Mouse (Mus musculus): ENCODE measurements at regions not wholly inside any gene's neighbourhood (a gene's known extent, or its start where the extent isn't known, plus 50 kb on each side); places are given as distances from the start of the nearest gene placed in this dataset.

DNA sequence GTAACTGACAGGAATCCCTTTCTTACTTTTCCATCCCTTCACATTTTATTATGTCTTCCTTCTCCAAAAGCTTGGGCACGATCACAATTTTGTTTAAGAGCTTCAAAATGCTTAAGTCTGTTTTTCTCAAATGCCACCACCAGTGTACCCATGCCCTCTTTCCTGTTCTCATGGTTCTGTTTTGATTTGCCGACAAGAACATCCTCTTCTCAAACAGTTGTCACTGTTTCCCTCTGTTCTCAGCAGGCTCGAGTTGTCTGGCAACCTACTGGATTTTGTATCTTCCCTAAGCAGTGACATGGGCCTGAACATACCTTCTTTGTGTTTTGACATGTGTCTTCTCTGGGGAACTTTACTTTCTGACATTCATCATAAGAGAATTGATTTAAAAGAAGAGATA lies 2124.1 kb upstream of the Lrrc6 start:
- dilution Hi-C loops (cut with MboI; ENCODE audit: extremely low pct_ligation_motif_present, extremely low pct_unique_long_range_greater_than_20kb, low sequenced_read_pairs) = no loop called here
- H3K9ac ChIP-seq (ENCODE audit: insufficient read depth, low read depth) = no peak overlapping the region
- no peak overlapping the region for H3K27ac ChIP-seq (ENCODE audit: insufficient read depth, low read depth)
- H3K79me2 ChIP-seq (replicated peaks; ENCODE audit: control insufficient read depth, extremely low read depth, insufficient read depth, poor library complexity, severe bottlenecking) = no peaks in the 10 kb centered on the region
- no peaks in the 10 kb centered on the region for H3K27me3 ChIP-seq (replicated peaks)
- no peaks in the 10 kb centered on the region for H3K4me1 ChIP-seq (ENCODE audit: control insufficient read depth in 1 of 2, insufficient read depth in 2 of 2)
- H3K36me3 ChIP-seq (replicated peaks in 1 of 2; ENCODE audit: control insufficient read depth in 1 of 2, insufficient read depth in 1 of 2, low read length in 1 of 2) = no peaks in the 10 kb centered on the region
- no peak overlapping the region for H3K4me2 ChIP-seq (ENCODE audit: insufficient read depth, low read depth, poor library complexity, severe bottlenecking)
- no peak for DNase-seq (ENCODE audit: extremely low read depth)
- H3K9me3 ChIP-seq (replicated peaks; ENCODE audit: low read length) = peaks cover 41% of the 10 kb centered on the region
- TF ChIP-seq HCFC1 (IDR thresholded peaks at IDR 0.05; ENCODE audit: low read depth, low read length) (no peak), BHLHE40 (IDR thresholded peaks at IDR 0.05; ENCODE audit: low read depth, low read length) (no peak), RCOR1 (conservative IDR thresholded peaks at IDR 0.05; ENCODE audit: low read depth, low read length) (no peak), TBP (conservative IDR thresholded peaks at IDR 0.05; ENCODE audit: low read depth, low read length) (no peak), CHD1 (IDR thresholded peaks at IDR 0.05; ENCODE audit: low read depth, low read length) (no peak), POLR2AphosphoS2 (IDR thresholded peaks at IDR 0.05; ENCODE audit: low read depth, low read length) (no peak), SIN3A (IDR thresholded peaks at IDR 0.05; ENCODE audit: low read length) (no peak), MYC (IDR thresholded peaks at IDR 0.05; ENCODE audit: low read depth, low read length) (no peak), POLR2A (IDR thresholded peaks at IDR 0.05; ENCODE audit: low read depth, low read length) (no peak), ZC3H11A (IDR thresholded peaks at IDR 0.05; ENCODE audit: low read depth, low read length) (no peak), E2F4 (IDR thresholded peaks at IDR 0.05; ENCODE audit: insufficient replicate concordance, low read depth, low read length) (no peak), JUND (conservative IDR thresholded peaks at IDR 0.05; ENCODE audit: low read depth, low read length) (no peak), MEF2A (IDR thresholded peaks at IDR 0.05; ENCODE audit: borderline replicate concordance, low read depth, low read length) (no peak), ETS1 (conservative IDR thresholded peaks at IDR 0.05; ENCODE audit: low read depth, low read length) (no peak), PAX5 (IDR thresholded peaks at IDR 0.05; ENCODE audit: low read length) (no peak), NRF1 (IDR thresholded peaks at IDR 0.05; ENCODE audit: low read depth, low read length) (no peak), MXI1 (IDR thresholded peaks at IDR 0.05; ENCODE audit: low read depth, low read length) (no peak), IRF4 (IDR thresholded peaks at IDR 0.05; ENCODE audit: low read depth, low read length) (no peak)
- H3K4me3 ChIP-seq (replicated peaks in 1 of 3; ENCODE audit: low read depth in 2 of 3, low read length in 2 of 3, poor library complexity in 1 of 3) = no peak overlapping the region
- in situ Hi-C loops (cut with MboI; ENCODE audit: low pct_ligation_motif_present, low pct_unique_long_range_greater_than_20kb, low sequenced_read_pairs) = no loop called here

DNA sequence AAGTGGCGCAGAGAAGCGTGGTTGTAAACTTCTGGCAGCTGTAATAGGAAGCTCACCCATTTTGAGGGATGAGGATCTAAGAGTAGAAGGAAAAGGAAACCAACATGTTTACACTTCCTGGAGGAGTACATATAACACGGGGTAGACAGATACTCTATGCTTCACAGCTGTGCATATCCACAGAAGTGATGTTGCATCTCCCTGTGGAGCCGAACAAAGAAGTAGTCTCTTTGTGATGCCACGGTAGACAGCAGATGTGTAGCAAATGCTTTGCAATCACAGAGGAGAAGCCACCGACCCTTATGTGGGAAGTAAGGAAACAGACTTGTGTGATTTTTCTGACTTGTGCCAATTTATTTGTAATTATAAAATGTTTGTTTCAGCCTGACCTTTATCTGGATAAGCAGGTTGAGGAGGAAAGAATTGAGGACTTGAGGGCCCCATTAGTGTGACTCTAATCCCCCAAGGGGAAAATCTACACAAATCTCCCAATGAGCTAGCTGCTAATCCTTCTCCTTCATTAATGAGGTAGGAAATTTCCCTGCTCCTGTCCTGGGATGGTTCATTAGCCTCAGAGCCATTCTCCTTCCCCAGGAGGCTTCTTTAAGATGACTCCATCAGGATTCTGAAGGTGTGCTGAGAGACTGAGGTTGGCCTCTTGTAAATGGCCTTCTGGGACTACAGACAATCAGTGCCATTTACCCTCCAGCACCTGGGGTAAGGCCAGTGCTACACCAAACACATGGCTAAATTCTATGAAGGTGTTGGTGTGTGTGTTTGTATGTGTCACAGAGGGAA lies 2119.9 kb upstream of the Lrrc6 start:
- dilution Hi-C loops (cut with MboI; ENCODE audit: extremely low pct_ligation_motif_present, extremely low pct_unique_long_range_greater_than_20kb, low sequenced_read_pairs) = no loop called here
- in situ Hi-C loops (cut with MboI; ENCODE audit: low pct_ligation_motif_present, low pct_unique_long_range_greater_than_20kb, low sequenced_read_pairs) = no loop called here
- Histone ChIP-seq H3K79me2 (replicated peaks; ENCODE audit: control insufficient read depth, extremely low read depth, insufficient read depth, poor library complexity, severe bottlenecking) (no peaks in the 10 kb centered on the region), H3K4me1 (ENCODE audit: control insufficient read depth in 1 of 2, insufficient read depth in 2 of 2) (no peaks in the 10 kb centered on the region), H3K4me2 (ENCODE audit: insufficient read depth, low read depth, poor library complexity, severe bottlenecking) (no peak overlapping the region), H3K27me3 (replicated peaks) (no peaks in the 10 kb centered on the region), H3K36me3 (replicated peaks in 1 of 2; ENCODE audit: control insufficient read depth in 1 of 2, insufficient read depth in 1 of 2, low read length in 1 of 2) (no peaks in the 10 kb centered on the region), H3K27ac (ENCODE audit: insufficient read depth, low read depth) (no peak overlapping the region), H3K9ac (ENCODE audit: insufficient read depth, low read depth) (no peak overlapping the region), H3K4me3 (replicated peaks in 1 of 3; ENCODE audit: low read depth in 2 of 3, low read length in 2 of 3, poor library complexity in 1 of 3) (no peak overlapping the region), H3K9me3 (replicated peaks; ENCODE audit: low read length) (peaks cover 55% of the 10 kb centered on the region)
- TF ChIP-seq SMC3 (IDR thresholded peaks at IDR 0.05; ENCODE audit: low read depth, low read length) (no peak), ZC3H11A (IDR thresholded peaks at IDR 0.05; ENCODE audit: low read depth, low read length) (no peak), MYC (IDR thresholded peaks at IDR 0.05; ENCODE audit: low read depth, low read length) (no peak), RCOR1 (conservative IDR thresholded peaks at IDR 0.05; ENCODE audit: low read depth, low read length) (no peak), BHLHE40 (IDR thresholded peaks at IDR 0.05; ENCODE audit: low read depth, low read length) (no peak), SIN3A (IDR thresholded peaks at IDR 0.05; ENCODE audit: low read length) (no peak), ZKSCAN1 (IDR thresholded peaks at IDR 0.05; ENCODE audit: borderline replicate concordance, low read depth, low read length) (no peak), ZNF384 (IDR thresholded peaks at IDR 0.05; ENCODE audit: low read depth, low read length) (no peak), USF1 (IDR thresholded peaks at IDR 0.05; ENCODE audit: low read depth, low read length) (no peak), JUND (conservative IDR thresholded peaks at IDR 0.05; ENCODE audit: low read depth, low read length) (no peak)
- DNase-seq (ENCODE audit: extremely low read depth) = no peak

Data from CH12.LX (cell line).